Mouse (Mus musculus): ENCODE data around the gene Gp1bb. TPM values are rescaled to one million over a fixed set of nuclear protein-coding genes. Genes with fewer than 3 reads are reported as not detected.

Gene Gp1bb
- total RNA-seq, 2 experiments from 2014 or later = 3.5 to 4.9 TPM

DNA sequence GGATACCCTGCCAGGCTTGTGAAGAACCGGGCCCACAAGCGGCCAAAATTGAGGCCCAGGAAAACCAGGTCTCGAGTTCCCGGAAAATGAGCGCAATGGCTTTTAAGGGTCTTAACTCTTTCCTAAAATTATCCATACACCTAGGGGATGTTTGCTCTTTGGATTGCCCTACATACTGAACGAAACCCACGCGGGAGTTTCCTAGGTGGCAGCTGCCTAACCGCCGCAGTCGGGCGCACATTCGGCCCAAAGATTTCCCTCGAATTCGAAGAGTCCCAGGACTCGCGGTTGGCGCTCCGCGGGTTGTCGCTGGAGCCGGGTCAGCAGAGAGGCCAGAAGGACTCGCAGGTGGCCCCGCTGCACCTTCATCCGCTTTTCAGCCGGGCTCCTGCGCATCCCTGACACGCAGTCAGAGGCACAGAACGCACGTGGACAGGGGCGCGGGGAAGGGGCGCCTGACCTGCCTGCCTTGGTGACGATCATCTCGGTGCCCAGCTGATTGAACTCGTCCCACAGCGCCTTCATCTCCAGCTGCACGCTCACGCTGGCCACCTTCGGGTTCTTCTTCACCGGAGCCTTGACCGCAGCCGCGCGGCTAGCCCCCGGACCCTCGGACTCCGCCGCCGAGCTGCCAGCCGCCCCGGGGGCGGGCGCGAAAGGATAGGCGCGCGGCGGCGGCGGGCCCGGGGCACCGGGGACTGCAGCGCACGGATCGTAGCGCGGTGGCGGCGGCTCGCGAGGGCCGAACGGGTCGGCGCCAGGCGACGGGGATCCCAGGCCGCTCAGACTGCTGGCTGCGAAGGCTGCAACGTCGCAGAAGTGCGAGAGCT is 35.9 kb downstream of the Gp1bb start:
- intact Hi-C loops (cut with DNase I) = no loop called here
- DNase-seq (ENCODE audit: extremely low spot score in 1 of 2, low spot score in 2 of 2) = no peak

- intact Hi-C loops (cut with DNase I) = no loop called here
- no peak for DNase-seq (ENCODE audit: extremely low spot score in 1 of 2, low spot score in 2 of 2)
Observed at GRCm38 (mm10) chr16:18585676-18586075, 36.5 kb downstream of the Gp1bb start.

- intact Hi-C loops (cut with DNase I) = no loop called here
- DNase-seq (ENCODE audit: extremely low spot score in 1 of 2, low spot score in 2 of 2) = no peak
Observed at GRCm38 (mm10) chr16:18584901-18585510, 37.2 kb downstream of the Gp1bb start.

GRCm38 (mm10) chr16:18583673-18584357 is 38.4 kb downstream of the Gp1bb start:
- DNase-seq (ENCODE audit: extremely low spot score in 1 of 2, low spot score in 2 of 2) = no peak
- intact Hi-C loops (cut with DNase I) = no loop called here

DNA sequence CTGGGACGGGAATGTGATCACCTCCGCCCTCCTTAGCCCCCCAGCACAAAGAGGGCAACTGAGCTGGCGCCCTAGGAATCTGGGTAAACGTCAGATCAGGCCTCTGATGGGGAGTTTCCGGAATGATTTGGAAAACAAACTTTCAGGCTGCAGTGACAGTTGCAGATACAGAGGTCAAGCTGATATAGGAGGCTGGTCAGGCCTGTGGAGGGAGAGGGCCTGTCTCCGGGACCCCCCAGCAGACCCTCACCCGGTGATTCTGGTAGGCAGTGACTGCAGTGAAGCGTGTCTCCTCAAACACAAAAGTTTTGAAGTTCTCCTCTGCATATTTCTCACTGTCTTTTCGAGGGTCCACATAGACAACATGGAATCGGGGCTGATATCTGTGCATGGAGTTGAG is 39.0 kb downstream of the Gp1bb start:
- intact Hi-C loops (cut with DNase I) = no loop called here
- DNase-seq (ENCODE audit: extremely low spot score in 1 of 2, low spot score in 2 of 2) = no peak

DNA sequence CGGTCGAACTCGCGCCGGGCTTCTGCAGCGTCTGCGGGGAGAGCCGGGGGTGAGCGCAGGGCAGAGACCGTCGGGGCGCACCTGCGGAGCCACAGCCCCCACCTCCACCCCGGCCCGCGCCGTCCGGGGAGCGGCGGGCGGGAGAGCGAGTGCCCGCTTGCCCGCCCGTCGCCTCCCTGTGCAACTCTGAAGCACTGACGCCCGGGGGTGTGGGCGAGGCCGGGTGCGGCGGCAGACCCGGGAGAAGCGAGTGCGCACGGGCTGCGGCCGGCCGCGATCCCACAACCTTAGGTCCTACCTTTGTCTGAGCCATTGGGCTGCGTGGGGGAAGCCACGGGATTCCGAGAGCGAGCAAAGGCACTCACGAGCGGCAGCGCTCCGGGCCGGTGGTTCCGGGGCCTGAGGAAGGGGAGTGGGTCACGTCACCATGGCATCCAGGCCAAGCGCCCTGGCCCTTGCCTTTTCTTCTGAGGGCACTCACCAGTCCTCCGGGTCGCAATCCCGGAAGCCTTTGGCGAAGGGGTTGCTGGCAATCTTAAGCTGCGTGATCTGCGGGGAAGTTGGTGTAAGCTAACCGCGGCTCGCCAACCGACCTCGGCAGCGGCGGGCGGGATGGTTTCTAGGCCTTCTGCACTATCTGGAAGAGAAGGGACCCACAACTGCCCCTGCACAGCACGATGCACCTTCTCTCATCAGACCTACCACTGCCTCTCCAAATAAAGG is 39.6 kb downstream of the Gp1bb start:
- intact Hi-C loops (cut with DNase I) = no loop called here
- no peak for DNase-seq (ENCODE audit: extremely low spot score in 1 of 2, low spot score in 2 of 2)

DNA sequence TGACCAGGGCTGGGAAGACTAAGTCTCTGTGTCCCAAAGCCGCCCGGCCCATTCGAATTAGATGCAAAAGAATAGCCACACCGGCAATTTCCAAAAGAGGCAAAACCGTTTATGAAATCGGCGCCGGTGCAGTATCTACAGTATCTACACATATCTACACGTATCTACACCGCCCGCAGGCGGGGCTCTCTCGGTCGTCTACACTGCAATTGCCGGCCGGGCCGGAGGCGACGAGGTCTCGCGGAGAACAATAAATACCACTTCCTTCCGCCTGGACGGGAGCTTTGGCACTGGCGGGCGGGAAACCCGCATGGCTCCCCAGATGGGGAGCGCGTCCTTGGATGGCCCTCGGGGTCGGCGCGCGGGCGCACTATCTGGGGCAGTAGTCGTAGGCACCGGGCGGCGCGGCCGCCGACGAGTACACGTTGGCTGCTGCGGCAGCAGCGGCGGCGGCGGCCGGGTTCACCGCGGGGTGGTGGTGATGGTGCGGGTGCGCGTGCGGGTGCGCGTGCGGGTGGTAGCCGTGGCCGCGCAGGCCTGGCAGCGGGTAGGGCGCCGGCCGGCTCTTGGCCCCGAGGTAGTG is 40.5 kb downstream of the Gp1bb start:
- peak in 1 of 2 experiments; percentile 64 for DNase-seq (ENCODE audit: extremely low spot score in 1 of 2, low spot score in 2 of 2)
- intact Hi-C loops (cut with DNase I) = no loop called here

GRCm38 (mm10) chr16:18581050-18581622 is 41.1 kb downstream of the Gp1bb start:
- peak in 1 of 2 experiments; percentile 73 for DNase-seq (ENCODE audit: extremely low spot score in 1 of 2, low spot score in 2 of 2)
- intact Hi-C loops (cut with DNase I) = no loop called here

DNA sequence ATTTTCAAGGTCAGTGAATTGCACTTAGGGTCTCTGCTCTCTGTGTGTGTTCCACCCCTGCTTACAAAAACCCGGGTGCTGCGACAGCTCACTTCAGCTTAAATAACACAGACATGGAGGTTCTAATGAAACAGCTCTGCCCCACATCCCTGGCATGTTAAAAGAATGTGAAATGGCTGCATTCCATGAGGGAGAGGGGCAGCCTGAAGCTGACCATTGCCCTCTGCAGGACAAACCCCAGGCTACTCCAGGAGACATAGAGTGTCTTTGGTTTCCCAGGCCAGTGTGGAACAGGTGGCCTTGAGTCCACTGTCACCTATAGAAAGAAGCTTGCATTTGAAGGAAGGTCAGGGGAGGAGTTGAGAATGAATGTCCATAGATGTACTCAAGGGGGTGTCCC is 41.8 kb downstream of the Gp1bb start:
- DNase-seq (ENCODE audit: extremely low spot score in 1 of 2, low spot score in 2 of 2) = no peak
- intact Hi-C loops (cut with DNase I) = no loop called here

DNA sequence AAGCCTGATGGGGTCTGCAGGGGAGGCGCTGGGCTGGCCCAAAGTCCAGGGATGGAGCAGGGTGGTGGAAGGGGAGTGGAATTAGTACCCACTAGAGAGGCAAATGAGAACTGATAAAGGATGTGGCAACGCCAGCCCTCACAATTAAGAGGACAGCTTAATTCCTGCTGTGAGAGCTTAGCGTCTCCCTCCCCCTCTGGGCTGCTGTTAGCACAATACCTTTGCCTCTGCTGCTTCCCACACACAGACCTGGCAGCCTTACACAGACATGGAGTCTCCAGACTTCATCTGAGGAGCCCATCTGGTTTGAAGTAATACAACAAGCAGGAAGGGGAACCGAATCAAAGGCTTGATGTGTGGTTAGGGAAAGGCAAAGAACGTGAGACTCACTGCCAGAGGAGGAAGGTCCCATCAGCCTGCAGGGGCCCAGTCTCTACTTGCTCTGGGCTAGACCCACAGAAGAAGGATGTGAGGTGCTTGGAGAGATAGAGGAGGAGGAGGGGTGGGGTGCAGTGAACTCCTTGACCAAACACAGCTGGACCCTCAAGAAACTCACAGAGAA is 44.5 kb downstream of the Gp1bb start:
- no peak for DNase-seq (ENCODE audit: extremely low spot score in 1 of 2, low spot score in 2 of 2)
- intact Hi-C loops (cut with DNase I) = no loop called here

DNA sequence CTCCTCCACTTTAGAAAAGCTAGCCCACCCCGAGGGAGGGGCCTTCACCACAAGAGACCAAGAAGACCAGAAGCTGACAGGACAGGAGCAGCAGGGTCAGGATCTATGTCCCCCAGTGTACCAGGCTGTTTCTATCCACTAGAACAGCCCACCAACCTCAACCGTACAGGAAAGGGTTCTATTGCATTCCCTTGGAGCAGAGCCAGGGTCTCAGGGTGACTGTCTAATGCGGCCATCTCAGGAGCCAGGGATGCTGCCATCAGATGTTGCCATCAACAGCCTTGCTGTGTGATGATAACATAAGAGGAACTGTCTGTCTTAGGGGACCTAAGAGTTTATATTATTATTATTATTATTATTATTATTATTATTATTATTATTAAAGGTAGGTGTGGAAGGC is 45.1 kb downstream of the Gp1bb start:
- intact Hi-C loops (cut with DNase I) = no loop called here
- DNase-seq (ENCODE audit: extremely low spot score in 1 of 2, low spot score in 2 of 2) = no peak

DNA sequence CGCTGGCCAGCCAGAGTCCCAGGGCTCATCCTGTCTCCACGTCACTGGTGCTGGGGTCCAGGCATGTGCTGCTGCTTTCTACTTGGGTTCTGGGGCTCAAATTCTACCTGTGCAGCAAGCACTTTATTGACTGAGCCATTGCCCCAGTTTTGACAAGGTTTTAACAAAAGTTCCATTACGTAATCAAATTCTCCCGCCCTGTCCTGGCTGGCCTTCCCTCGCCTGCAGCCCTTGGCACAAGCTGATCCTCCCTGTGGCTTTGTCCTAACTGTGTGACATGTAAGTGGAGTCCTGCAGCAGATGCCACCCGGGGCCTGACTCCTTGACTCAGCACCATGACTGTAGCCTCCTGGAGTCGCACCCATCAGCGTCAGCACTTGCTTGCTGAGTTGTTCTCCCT is 48.0 kb downstream of the Gp1bb start:
- intact Hi-C loops (cut with DNase I) = no loop called here
- no peak for DNase-seq (ENCODE audit: extremely low spot score in 1 of 2, low spot score in 2 of 2)

Other genes starting within 250 kb of the Gp1bb start
- 10 to 100 TPM; 24.1 to 27.4 TPM for gene Txnrd2, start 196.0 kb downstream of the Gp1bb start, total RNA-seq (2021)
- 10 to 100 TPM; 65.2 to 66.3 TPM for gene Comt, start 195.6 kb downstream of the Gp1bb start, total RNA-seq (2021)
- 1 to 10 TPM; 7.6 to 8.4 TPM for gene Gnb1l, start 123.7 kb downstream of the Gp1bb start, total RNA-seq (2021)
- gene Rtl10, start 123.5 kb downstream of the Gp1bb start, total RNA-seq (2021) = 1 to 10 TPM; 6.2 to 8.7 TPM
- 1 to 10 TPM; 1.5 to 1.7 TPM for gene Tbx1, start 31.7 kb downstream of the Gp1bb start, total RNA-seq (2021)
- gene Gm49601, start 4.0 kb upstream of the Gp1bb start, total RNA-seq (2021) = 100 to 1,000 TPM; 130 to 132 TPM
- 100 to 1,000 TPM; 703 to 707 TPM for gene Sept5, start 7.6 kb upstream of the Gp1bb start, total RNA-seq (2021)
- 10 to 100 TPM; 78.6 to 85.0 TPM for gene Cldn5, start 154.4 kb upstream of the Gp1bb start, total RNA-seq (2021)
- 100 to 1,000 TPM in 1 of 2 experiments, 10 to 100 TPM in 1; 91.3 to 100 TPM for gene Ufd1, start 189.4 kb upstream of the Gp1bb start, total RNA-seq (2021)
- 1 to 10 TPM; 2.7 to 3.8 TPM for gene Cdc45, start 189.6 kb upstream of the Gp1bb start, total RNA-seq (2021)
- gene 2510002D24Rik, start 214.2 kb upstream of the Gp1bb start, total RNA-seq (2021) = 10 to 100 TPM; 24.5 to 26.7 TPM
- gene Gm28539, start 214.2 kb upstream of the Gp1bb start, total RNA-seq (2021) = 10 to 100 TPM in 1 of 2 experiments, 1 to 10 TPM in 1; 6.8 to 16.1 TPM

Measured in left cerebral cortex, postnatal 10 days (tissue).